Mouse (Mus musculus) ovary, adult 18-20 months (tissue): ENCODE results near the gene Itgal.
A peak's percentile ranks its signal among the peaks of the same experiment; 100 is the strongest.
"Not testable (repeated sequence)": the region's sequence is repeated elsewhere in the genome, so short reads cannot be mapped to it uniquely, and the experiment has no call there.

Experiments
- DNase-seq: peaks from one replicate; pipeline ENCODE4 v3.0.0; 2022; ENCODE audit warnings: low spot score, mixed read lengths

Gene Itgal

DNA sequence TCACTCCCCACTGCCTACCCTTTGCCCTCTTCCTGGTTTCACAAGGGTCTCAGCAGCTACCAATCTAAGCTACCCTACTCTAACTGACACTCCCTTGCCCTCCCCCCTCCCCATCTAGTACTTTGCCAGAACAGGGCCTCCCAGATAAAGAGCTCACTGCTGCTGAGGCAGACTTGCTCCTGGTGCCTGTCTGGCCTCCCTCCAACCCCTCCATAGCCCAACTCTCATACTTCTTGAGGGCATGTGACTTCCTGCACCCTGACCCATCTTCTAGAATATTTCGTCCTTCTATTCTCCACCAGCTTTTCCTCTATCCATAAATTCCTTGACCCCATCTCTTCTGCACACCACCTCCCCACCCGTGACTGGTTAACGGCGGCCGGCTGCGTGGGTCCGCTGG lies 46.8 kb downstream of the Itgal start:
- no peak for DNase-seq

DNA sequence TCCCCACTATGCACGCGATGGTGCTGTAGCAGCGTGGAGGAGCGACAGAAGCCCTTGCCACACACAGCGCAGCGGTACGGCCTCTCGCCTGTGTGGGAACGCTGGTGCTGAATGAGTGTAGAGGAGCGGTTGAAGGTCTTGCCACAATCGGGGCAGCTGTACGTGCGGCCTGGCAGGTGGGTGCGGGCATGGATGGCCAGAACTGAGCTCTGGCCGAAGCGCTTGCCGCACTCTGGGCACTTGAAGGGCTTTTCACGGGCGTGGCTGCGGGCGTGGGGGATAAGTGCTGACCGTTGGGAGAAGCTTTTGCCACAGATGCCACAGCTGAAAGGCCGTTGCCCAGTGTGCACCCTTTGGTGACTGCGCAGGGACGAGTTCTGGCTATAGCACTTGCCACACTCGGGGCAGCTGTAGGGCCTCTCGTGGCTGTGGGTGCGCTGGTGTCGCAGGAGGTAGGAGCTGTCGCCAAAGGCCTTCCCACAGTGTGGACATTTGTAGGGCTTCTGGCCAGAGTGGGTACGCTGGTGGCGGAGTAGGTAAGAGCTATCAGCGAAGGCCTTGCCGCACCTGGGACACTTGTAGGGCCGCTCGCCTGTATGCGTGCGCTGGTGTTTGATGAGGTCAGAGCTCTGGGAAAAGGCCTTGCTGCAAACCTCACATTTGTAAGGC lies 47.4 kb downstream of the Itgal start:
- no peak for DNase-seq

DNA sequence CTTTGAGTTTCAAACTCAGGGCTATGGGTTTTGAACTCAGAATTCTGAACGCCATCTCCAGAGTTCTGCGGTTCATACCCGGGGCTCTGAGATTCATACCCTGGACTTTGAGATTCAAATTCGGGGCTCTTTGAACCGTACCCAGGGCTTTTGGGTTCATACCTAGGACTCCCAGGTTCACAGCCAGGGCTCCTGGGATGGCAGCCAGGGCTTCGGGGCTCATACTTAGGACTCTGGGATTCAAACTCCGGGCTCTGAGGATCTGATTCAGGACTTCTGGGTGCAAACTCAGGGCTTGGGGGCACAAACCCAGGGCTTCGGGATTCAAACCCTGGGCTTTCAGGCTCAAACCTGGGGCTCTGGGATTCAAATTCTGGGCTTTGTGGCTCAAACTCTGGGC lies 48.3 kb downstream of the Itgal start:
- no peak for DNase-seq

DNA sequence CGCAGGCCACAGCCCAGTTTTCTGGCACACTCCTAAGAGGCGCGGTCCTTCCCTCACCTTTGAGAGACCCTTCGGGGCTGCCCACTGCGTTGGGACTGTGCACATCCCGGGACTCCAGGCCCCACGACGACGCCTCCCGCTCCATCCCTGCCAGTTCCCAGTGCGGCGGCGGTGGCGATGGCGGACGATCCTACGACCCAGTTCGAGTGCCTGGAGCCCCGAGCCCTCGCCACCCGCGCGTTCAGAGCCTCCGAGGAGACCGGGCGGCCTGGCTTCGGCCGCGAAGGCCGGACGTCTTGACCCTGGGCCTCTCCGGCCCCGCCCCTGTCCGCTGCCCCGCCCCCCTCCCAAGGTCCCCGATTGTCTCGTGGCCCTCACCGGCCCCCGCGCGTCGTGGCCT lies 49.0 kb downstream of the Itgal start:
- DNase-seq, result peak; percentile 64

DNA sequence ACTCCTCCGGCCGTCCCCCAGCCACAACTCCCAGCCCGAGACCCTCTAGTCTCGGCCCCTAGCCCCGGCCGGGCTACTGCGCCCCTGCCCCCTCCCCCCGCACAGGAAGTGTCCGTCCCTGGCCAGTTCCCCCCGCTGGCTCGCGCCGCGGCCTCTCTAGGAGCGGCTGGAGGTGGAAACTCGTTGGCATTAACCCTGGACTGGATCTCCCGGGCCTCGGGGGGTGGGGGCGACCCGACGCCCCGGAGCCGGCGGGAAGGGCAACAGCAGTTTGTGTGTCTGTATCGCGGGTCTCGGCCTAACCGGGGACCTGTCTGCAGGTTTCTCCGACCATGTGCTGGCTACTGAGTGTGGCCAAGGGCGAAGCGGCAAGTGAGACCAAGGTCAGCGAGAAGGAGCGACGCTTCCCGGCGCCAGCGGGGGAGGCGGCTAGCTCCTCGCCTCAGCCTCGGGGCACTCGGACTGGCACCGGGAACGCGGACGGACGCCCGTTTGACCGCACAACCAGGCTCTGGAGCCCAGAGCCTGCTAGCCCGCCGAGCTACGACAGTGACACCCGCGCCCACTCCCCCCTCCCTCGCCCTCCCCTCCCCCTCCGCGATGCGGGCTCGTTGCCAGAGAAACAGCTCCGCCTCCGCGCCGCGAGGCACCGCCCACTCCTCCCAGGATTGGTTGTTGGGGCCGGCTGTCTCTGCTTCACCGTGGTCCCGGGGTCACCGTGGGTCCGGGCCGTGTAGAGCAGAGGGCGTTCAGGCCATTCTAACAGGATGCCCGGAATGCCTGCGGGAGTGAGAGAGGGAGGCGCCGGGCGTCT lies 49.7 kb downstream of the Itgal start, which contains the start of gene Zfp768:
TSS of gene Zfp768 (minus strand) at position 78 of the 814 bp plus-strand sequence.
- DNase-seq, result peak; percentile 89

DNA sequence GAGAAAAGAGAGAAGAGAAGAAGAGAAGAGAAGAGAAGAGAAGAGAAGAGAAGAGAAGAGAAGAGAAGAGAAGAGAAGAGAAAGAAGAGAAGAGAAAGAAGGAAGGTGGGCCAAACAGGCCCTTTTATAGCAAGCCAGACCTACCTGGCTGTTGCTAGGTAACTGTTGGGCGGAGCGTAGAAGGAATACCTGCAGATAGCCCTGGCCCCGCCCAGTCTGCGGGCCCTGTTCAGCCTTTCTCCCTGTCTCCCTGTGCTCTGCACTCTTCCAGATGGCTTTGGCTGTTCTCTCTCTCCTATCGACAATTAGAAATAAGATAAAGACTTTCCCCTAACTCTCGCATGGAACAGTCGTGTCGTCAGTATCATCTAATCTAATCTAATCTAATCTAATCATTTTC lies 50.6 kb downstream of the Itgal start:
- DNase-seq, result no peak

DNA sequence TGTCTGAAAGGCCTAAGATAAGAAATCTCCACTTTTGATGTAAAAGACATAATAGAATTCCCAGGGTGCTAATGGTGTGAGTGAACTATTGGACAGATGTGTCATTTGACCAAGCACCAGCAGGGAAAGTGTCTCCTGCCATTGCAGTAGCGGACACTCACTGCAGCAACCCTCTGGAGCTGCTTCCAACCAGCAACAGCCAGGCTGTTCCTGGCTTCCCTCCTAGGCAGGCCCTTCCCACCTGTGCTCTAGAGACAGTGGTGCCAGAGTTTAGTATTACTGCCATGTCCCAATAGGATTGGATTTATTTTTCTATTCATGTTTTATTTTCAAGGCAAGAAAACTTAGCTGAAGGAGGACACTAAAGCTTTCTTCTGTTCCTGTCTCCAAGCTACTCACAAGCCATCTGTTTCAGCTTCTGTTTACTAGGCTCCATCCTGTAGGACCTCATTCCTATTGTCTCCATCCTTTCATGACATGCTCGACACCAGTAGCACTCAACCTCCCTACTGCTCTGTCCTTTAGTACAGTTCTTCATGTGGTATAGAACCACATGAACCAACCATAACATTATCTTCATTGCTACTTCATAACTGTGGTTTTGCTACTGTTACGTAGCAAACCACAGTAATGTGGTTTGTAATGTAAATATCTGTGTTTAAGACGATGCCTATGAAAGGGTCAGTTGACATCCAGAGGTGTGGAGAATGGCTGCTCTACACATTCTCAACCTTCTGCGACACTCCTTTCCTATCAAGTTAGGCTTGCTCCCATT lies 55.4 kb downstream of the Itgal start:
- DNase-seq, result no peak

DNA sequence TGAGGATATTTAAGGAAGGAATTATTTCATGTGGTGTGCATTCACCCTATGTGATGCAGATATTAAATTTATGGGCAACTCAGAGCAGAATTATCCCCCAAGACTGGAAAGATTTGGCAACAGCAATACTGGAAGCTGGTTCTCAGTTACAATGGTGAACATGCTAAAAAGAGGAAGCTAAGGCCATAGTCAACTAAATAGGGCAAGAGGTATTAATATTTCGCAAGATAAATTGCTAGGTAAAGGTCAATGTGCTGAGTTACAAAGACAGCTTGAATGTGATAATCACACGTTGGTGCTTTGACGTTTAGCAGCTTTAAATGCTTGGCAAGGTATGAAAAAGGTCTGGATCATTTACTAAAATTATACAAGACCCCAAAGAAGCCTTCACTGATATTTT lies 59.7 kb downstream of the Itgal start:
- DNase-seq, result no peak

DNA sequence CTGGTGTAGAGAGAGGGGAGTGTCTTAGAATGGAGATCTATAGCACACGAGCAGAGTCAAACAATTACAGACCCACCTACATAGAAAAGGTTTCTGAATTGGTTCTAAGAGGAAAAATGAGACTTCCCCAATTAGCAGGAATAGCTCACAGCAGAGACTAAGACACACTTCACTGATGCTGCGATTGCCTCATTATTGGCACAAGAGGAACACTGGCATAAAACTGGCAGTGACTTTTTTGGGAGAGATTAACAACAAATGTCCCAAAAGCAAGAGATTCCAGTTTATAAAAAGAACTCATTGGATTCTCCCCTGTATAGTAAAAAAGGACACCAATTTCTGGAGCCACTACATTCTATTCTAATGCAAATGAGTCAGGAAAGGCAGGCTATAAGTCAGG lies 61.8 kb downstream of the Itgal start:
- no peak for DNase-seq

DNA sequence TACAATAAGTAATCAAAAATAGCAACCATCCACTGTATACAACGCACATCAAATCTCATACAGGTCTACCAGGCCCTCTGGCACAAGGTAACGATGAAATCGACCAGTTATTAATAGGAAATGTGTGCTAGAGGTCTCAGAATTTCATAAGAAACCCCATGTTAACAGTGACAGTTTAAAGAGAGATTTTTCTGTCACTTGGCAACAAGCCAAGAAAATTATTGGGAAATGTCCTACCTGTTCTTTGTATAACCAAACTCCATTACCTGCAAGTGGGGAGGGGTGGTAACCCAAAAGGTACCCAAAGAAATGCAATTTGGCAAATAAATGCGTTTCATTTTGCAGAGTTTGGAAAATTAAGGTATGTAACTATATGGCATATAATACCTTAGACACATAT lies 62.4 kb downstream of the Itgal start:
- DNase-seq, result no peak

DNA sequence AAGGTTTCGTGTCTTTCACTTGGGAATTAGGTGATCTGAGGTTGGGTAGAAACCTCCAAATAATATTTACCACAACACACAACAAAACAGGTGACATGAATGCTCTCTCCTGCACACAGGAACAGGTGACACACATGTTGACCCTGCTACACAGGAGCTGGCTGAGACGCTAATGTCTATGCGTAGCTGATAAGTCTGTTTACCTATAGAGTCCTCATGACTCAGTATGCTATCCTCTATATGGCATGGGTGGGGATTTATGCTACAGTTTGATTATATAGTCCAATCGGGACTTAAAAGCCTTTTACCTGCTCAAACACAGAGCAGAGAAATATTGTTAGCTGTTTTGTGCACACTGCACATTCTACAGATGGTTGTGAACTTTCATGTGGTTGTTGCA lies 64.2 kb downstream of the Itgal start:
- DNase-seq, result no peak

DNA sequence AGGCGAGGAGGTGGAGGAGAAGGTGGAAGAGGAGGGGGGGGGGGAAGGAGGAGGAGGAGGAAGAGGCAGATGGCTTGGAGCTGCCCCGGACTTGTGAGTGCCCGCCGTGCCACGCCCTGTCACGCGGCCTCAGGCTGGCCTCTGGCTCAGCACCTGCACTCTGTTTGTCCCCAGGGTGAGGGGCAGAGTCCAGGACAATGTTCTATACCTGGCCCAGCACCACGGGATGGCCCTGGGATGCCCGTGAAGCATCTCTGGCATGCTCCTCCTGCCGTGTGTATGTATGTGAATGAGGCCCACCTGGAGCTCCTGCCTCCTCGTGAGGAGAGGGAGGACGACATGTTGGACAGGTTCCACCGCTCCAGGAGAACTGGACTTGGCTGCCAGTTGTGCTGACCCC lies 65.4 kb downstream of the Itgal start:
- DNase-seq, result no peak

DNA sequence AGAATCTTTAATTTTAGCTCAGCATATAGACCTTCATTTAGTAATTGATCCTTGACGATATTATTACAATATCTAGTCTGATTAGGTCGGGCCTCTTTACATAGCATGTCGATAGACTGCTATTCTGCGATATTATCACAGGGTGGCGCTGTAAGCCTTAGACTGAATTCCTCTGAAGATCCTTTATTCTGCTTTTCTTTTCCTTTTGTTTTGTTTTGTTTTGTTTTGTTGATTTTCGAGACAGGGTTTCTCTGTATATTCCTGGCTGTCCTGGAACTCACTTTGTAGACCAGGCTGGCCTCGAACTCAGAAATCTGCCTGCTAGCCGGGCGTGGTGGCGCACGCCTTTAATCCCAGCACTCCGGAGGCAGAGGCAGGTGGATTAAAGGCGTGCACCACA lies 66.4 kb downstream of the Itgal start:
- not testable (repeated sequence) for DNase-seq

DNA sequence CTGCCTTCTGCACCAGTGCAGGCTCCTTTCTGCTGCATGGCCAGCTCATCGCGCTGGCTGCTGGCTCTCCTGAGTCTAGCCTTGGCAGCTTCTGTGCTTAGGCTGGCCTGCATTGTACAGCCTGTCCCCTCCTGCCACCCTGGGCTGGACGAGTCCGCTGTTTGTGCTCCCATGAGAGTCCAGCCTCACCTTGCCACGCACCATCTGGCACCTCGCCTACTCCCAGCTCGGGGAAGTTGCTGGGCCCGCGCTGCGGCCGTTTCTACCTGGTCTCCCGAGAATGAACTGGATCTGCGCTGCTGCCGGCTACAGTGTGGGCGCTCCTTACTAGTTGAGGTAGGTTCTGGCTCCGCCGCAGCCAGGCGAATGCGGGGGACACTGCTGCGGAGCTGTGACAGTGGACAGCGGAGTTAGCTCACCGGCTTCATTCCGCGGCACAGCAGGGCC lies 67.4 kb downstream of the Itgal start:
- no peak for DNase-seq

DNA sequence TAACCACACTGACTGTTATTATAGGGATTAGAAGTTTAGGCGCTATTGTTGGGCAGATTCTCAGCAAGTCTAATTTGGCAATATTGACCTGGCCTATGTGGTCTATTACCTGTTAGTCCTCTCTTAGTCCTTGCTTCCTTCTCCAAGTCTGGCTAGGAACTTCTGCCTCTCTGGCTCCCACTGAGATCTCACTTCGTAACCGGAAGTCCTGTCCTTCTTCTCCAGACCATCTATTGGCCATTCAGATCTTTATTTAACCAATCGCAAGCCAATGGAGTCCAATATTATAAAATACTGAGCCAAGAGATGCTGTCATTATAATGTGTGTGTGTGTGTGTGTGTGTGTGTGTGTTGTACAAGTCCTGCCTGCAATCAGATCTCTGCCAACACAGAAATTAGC lies 68.1 kb downstream of the Itgal start:
- no peak for DNase-seq

DNA sequence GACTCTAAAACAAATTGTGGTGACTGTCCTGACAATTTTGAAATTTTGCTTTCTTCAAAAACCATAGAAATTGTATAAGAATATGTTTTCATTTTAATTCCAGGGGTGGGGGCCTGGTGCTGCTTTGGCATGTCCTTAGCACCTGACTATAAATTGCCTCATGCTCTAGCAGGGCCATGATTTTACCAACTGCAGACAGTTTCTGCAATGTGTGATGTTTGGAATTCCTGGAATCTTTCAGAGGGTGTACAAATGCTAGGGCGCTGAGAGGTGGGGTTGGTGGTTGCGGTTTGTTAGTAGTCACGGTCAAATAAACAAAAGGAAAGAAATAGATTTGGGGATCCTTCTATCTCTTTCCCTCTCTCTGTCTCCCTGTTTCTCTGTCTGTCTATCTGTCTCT lies 70.2 kb downstream of the Itgal start:
- DNase-seq, result no peak

DNA sequence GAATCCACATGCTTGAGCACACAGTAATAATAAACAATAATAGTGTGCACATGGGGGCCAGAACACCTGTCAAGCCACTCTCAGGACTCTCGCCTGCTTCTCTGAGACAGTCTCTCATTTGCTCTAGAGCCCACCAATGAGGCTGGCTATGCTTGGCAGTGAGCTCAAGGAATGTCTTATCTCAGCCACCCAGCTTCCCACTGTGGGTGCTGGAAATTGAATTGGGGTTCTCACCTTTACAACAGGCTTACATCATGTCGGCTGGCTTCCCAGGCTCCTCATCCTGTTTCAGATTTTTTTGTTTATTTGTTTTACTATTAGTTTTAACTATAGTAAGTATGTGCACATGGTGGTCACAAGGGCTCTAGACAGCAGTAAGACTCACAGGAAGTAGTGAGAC lies 75.2 kb downstream of the Itgal start:
- no peak for DNase-seq

DNA sequence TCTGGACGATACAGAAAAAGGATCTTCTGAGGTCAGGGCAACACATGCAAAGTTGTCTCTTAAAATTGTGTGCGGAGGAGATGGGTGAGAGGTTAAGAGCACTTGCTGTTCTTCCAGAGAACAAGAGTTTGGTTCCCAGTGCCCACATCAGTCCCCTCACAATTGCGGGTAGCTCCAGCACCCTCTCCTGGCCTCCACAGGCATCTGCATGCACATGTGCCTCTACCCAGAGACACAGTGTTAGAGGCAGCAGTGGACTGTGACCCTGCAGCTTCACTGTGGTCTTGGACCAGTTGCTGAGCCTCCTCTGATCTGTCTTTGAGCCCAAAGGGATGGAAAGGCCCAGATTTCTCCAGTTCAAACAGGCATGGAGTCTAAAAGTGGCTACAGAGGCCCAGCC lies 75.8 kb downstream of the Itgal start:
- DNase-seq, result not testable (repeated sequence)

DNA sequence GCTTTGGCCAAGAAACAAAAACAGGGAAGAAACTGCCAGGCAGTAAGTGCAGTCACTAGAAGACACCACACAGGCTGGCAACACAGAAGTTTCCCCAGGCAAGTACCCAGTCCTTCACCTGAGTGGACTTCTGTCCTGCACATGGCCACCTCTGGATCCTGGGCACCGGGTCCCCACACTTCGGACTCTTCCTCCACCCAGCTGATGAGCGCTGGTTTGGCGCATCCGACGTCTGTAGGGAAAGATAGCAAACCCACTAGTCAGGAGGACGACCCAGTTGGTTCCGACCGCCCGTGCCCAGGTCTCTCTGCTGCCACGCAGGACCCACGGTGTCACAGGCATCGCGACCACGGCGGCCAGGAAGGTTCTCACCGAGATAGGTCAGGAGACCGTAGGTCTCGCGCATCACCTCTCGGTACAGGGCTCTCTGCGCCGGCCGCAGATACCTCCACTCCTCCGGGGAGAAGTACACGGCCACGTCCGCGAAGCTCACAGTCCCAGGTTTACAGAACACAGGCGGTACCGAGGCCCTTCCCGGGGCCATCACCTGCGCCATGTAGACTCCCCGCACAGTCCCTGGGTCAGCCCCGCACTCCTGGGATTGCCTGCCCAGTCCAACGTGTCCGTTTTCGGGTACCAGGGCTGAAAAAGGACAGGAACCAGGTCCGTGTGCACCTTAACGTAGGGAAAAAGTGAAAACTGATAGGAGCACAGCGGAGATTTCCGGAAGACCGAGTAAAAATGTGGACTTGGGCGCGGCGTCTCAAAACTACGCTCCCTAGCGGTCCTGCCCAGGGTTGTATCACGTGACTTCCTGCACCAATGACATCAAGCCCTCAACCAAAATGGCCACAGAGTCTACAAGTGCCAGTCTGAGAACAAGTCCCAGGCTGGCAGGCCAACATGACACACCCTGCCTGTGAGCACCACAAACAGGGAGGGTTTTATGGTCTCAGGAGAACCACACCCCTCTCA lies 79.5 kb downstream of the Itgal start, which contains the start of gene Zfp747:
TSS of gene Zfp747 (minus strand) at position 780 of the 975 bp plus-strand sequence.
- DNase-seq, result peak; percentile 86

DNA sequence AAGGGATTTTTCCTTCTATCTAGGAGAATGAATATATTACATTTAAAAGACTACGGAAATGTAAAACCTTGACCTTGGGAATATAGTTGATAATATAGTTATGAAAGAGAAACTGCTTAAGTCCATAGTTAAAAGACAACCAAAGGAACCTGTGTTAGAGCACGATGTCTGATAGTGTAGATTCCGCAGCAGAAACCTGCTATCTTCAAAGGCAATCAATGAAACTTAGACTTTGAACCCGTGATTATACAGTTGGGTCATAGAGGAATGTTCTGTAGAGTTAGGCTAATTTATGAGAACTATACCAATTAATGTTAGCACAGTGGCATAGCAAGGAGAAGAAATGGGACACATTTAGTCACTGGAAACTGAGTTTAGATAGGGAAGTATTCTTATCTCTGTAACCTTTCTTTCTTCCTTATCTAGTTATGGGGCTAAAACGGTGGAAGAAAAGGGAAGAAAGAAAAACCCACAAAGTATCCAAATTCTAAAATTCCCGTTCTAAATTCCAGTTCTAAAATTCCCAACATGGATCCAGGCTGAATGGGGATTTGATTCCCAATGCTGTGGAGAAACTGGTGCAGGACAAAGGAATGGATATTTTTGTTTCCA lies 82.4 kb downstream of the Itgal start:
- no peak for DNase-seq
